Mouse (Mus musculus) forebrain, embryonic 16.5 days (tissue): ENCODE measurements at regions not wholly inside any gene's neighbourhood (a gene's known extent, or its start where the extent isn't known, plus 50 kb on each side); places are given as distances from the start of the nearest gene placed in this dataset.

Experiments used
- ATAC-seq: fragments of 200-750 bp; cut with Nextera tagmentation; 2 replicates; pipeline ENCODE4 v1.8.0; 2017; ENCODE audit warnings: mild to moderate bottlenecking, moderate library complexity
- H3K27ac ChIP-seq: fragments of 300-500 bp; sonication (generic); 2 replicates; pipeline ENCODE4 v1.5.1; 2014; ENCODE audit warnings: low read length, control low read depth
- H3K27me3 ChIP-seq: fragments of 300-500 bp; sonication (generic); replicated peaks from 2 replicates; pipeline ENCODE4 v1.6.1; 2014; ENCODE audit warnings: low read length; ENCODE audit not compliant: control insufficient read depth, insufficient read depth
- H3K36me3 ChIP-seq: fragments of 300-500 bp; sonication (generic); 2 replicates; pipeline ENCODE4 v1.6.1; 2014; ENCODE audit not compliant: control insufficient read depth, insufficient read depth
- H3K4me1 ChIP-seq: fragments of 300-500 bp; sonication (generic); replicated peaks from 2 replicates; pipeline ENCODE4 v1.6.1; 2014; ENCODE audit warnings: low read length; ENCODE audit not compliant: control insufficient read depth, insufficient read depth
- H3K4me2 ChIP-seq: fragments of 300-500 bp; sonication (generic); 2 replicates; pipeline ENCODE4 v1.6.1; 2014; ENCODE audit warnings: mild to moderate bottlenecking, low read length, control low read depth
- H3K4me3 ChIP-seq: fragments of 300-500 bp; sonication (generic); replicated peaks from 2 replicates; pipeline ENCODE4 v1.5.1; 2014; ENCODE audit warnings: mild to moderate bottlenecking, low read length, control low read depth
- H3K9ac ChIP-seq: fragments of 300-500 bp; sonication (generic); replicated peaks from 2 replicates; pipeline ENCODE4 v1.6.1; 2014; ENCODE audit warnings: low read depth, low read length, control low read depth
- H3K9me3 ChIP-seq: fragments of 300-500 bp; sonication (generic); 2 replicates; pipeline ENCODE4 v1.6.1; 2016; ENCODE audit warnings: low read length; ENCODE audit not compliant: control insufficient read depth
- WGBS: fragments of 180-500 bp; shearing (Covaris S2); extraction: QIAGEN DNeasy Blood & Tissue Kit; methylation state at CpG from one replicate; pipeline ENCODE4 v1.1.7; 2014; 5-methylcytosine and 5-hydroxymethylcytosine counted together

DNA sequence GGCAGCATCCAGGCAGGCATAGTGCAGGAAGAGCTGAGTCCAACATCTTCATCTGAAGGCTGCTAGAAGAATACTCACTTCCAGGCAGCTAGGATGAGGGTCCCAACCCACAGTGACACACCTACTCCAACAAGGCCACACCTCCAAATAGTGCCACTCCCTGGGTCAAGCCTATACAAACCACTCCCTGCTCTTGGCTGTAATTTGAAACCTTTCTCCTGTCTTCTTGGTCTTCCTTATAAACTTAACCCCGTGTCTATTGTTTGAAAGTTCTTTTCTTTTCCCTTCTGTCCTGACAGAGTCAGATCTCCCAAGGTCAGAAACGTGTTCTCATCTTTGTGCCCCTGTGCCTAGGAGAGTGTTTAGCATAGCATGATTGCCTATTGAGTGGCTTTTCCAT lies 311.2 kb downstream of the Adgrl2 start:
- Histone ChIP-seq H3K4me2 (no peak overlapping the region), H3K27me3 (no peaks in the 10 kb centered on the region), H3K27ac (no peak overlapping the region), H3K9ac (no peak overlapping the region), H3K4me3 (no peak overlapping the region), H3K9me3 (no peaks in the 10 kb centered on the region), H3K36me3 (no peaks in the 10 kb centered on the region), H3K4me1 (no peaks in the 10 kb centered on the region; the same call in none of the 2 replicates)
- WGBS: 47% methylated on average over 2 of the region's 2 CpGs
- ATAC-seq: no peak

DNA sequence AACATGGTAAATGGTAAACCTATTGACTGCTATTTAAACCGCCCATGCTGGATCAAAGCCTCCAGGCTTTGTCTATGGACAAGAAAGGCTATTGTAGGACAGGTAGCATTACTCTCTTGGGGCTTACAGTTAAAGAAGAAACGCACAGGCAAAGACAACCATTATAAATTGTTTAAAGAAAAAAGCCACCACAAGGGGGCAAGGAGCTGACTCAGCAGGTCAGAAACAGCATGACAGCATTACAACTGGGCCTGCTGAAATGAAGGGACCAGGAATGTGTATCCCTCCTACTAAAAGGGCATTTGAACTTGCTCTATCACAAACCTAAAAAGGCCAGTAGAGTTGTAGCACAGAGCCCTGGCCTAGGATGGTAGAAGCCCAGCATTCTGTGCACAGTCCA lies 314.3 kb downstream of the Adgrl2 start:
- no peaks in the 10 kb centered on the region for H3K27me3 ChIP-seq
- no peak overlapping the region for H3K9ac ChIP-seq
- no peak overlapping the region for H3K4me2 ChIP-seq
- no peaks in the 10 kb centered on the region for H3K4me1 ChIP-seq
- no peak for ATAC-seq
- no peak overlapping the region for H3K4me3 ChIP-seq
- 57% methylated on average over 2 of the region's 2 CpGs for WGBS
- no peaks in the 10 kb centered on the region for H3K9me3 ChIP-seq
- H3K36me3 ChIP-seq: no peaks in the 10 kb centered on the region
- H3K27ac ChIP-seq: no peak overlapping the region

DNA sequence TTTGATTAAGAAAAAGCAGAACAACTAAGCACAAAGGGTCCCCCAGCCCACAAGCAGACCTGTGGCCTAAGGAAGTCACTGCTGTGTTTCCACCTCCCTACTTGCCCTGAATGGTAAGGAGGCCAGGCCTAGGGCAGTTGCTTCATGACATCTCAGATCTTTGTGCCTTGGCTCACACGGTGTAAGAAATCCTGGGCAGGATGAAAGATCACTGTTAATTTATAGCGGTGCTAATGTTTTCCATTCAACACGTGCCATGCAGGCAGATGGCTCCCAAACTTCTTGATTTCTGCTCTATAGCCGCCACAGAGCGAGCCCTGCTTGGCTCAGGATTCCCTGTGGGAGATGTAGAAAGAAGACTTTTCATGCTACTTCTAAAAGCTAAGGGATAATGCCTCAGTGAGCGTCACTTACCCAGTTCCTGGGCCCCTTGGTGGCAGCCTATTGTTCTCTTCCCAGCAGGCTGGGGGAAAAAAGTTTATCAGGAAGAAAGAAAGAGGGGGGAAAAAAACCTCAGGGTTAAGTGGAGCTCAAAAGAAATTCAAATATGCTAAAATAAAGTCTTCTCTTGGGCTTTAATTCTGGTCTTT lies 327.4 kb downstream of the Adgrl2 start:
- Histone ChIP-seq H3K4me3 (no peak overlapping the region), H3K27ac (no peak overlapping the region), H3K4me2 (no peak overlapping the region), H3K4me1 (no peaks in the 10 kb centered on the region), H3K9me3 (peaks cover 5% of the 10 kb centered on the region; the same call in 1 of the 2 replicates), H3K36me3 (no peaks in the 10 kb centered on the region), H3K27me3 (no peaks in the 10 kb centered on the region), H3K9ac (no peak overlapping the region)
- no peak for ATAC-seq
- 7% methylated on average over 6 of the region's 6 CpGs for WGBS

DNA sequence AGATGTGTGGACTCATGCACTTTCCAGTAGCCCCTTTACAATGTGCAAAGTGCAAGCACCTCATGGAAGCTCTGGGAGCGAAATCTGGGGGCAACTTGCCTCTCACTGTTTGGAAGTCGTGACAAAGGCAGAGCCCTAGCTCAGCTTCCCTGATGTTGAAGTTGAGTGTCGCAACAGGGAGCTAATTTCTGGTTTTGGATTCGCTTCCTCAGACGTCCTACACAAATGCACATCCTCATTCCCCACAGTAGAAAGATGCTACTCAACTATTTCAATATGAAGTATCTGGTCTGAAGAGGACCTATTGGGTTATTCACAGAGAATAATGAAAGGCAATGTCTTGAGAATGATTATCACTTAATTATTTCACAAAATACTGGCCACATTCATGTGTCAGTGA lies 331.3 kb downstream of the Adgrl2 start:
- Histone ChIP-seq H3K4me1 (no peaks in the 10 kb centered on the region), H3K36me3 (no peaks in the 10 kb centered on the region), H3K4me2 (no peak overlapping the region), H3K9ac (no peak overlapping the region), H3K4me3 (no peak overlapping the region), H3K27me3 (no peaks in the 10 kb centered on the region), H3K27ac (no peak overlapping the region), H3K9me3 (no peaks in the 10 kb centered on the region)
- 95% methylated on average over 5 of the region's 5 CpGs for WGBS
- ATAC-seq: no peak

DNA sequence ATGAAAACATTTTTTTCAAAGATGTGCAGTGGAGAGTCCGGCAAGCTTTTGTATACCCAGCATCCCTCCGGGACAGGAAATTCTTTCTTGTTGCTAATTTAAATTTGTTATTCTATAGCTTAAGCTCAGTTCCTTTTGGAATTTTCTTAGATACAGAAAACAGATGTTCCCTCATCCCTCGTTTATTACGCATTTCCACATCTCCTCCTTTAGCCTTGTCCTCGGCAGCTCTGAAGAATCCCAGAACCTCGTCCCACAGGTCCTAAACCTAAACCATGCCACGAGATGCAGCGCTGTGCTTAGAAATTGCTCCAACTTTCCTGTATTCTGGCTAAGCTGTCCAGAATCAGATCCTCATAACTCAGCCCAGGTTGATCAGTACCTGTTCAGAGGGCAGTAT lies 332.0 kb downstream of the Adgrl2 start:
- no peaks in the 10 kb centered on the region for H3K36me3 ChIP-seq
- no peak overlapping the region for H3K4me3 ChIP-seq
- no peaks in the 10 kb centered on the region for H3K9me3 ChIP-seq
- no peak overlapping the region for H3K27ac ChIP-seq
- no peak for ATAC-seq
- no peak overlapping the region for H3K4me2 ChIP-seq
- WGBS: 89% methylated on average over 8 of the region's 8 CpGs
- no peaks in the 10 kb centered on the region for H3K27me3 ChIP-seq
- H3K4me1 ChIP-seq: no peaks in the 10 kb centered on the region
- no peak overlapping the region for H3K9ac ChIP-seq

DNA sequence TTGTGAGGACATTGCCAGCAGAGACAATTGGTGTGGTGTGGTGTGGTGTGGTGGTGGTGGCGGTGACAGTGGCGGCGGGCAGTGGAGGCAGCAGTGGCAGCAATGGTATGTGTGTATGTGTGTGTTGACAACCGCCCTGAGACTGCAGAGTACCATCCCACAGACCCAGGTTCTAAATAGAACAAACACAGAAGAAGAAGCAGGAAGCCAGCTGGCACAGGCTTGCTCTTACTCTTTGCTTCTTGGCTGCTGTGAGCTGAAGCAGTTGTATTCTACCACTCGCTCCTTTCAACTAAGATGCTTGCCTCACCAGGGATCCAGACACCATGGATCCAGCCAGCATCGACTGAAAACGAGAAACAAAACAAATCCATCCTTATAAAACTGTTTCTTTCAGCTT lies 334.2 kb downstream of the Adgrl2 start:
- WGBS: 79% methylated on average over 7 of the region's 7 CpGs
- Histone ChIP-seq H3K9me3 (no peaks in the 10 kb centered on the region), H3K4me1 (no peaks in the 10 kb centered on the region), H3K4me2 (no peak overlapping the region), H3K4me3 (no peak overlapping the region), H3K36me3 (no peaks in the 10 kb centered on the region), H3K9ac (no peak overlapping the region), H3K27me3 (no peaks in the 10 kb centered on the region), H3K27ac (no peak overlapping the region)
- ATAC-seq: no peak

DNA sequence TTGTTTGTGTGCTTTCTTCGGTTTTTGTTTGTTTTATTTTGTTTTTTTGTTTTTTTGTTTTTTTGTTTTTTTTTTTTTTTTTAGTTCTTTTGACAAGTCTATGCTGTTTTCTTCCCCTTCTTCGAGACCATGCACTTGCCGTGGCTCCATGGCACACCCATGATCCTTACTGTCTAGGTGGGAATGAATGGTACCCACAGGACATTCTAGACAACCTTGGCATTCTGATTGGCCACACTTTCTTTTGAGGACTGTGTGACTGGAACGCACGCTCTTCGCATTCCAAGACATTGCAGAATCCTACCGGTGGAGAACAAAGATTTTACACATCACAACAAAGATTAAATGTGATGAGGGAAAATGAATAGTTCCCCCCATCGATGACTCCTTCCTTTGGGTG lies 340.1 kb downstream of the Adgrl2 start:
- Histone ChIP-seq H3K4me2 (no peak overlapping the region), H3K9ac (no peak overlapping the region), H3K4me1 (no peaks in the 10 kb centered on the region), H3K9me3 (no peaks in the 10 kb centered on the region), H3K27ac (no peak overlapping the region), H3K36me3 (no peaks in the 10 kb centered on the region), H3K4me3 (no peak overlapping the region), H3K27me3 (no peaks in the 10 kb centered on the region)
- 77% methylated on average over 8 of the region's 8 CpGs for WGBS
- no peak for ATAC-seq

DNA sequence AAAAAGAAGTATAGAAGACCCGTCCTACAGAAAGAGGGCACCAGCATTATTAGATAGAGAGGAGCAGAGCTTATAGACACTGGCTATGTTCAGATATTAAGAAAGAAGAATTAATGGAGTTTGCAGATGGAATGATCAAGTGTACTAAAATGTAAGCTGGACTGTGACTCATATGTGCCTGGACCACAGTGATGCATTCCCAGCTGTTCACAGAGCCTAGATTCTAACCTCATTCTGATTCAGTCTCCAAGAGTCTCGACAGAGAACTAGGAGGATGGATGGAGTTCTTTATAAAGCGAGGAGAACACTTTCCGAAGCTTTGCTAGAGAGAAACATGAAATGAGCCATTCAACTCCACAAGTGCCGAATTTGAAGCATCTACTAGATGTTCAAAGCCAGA lies 345.4 kb downstream of the Adgrl2 start:
- no peaks in the 10 kb centered on the region for H3K36me3 ChIP-seq
- no peak overlapping the region for H3K9ac ChIP-seq
- no peak overlapping the region for H3K4me2 ChIP-seq
- no peaks in the 10 kb centered on the region for H3K27me3 ChIP-seq
- WGBS: 95% methylated on average over 5 of the region's 5 CpGs
- no peak for ATAC-seq
- no peak overlapping the region for H3K4me3 ChIP-seq
- no peak overlapping the region for H3K27ac ChIP-seq
- no peaks in the 10 kb centered on the region for H3K9me3 ChIP-seq
- no peaks in the 10 kb centered on the region for H3K4me1 ChIP-seq

DNA sequence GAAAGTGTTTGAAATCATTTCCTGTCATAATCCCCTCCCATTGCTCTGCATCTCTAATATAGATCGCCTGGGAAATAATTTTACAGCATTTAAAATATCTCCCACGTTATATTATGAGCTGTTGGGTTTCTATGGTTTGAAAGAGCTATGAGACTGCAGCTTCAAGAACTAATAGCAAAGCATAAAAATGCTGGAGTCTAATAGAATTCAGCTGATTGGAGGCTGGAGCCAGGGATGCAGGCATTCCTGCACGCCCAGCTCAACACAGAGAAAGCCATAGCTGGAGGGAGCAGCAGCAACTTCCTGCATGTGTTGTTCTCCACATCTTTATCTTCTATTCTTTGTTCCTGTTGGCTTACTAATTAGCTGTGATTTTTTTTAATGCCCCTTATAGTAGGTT lies 348.8 kb downstream of the Adgrl2 start:
- 48% methylated on average over 3 of the region's 3 CpGs for WGBS
- H3K27me3 ChIP-seq: no peaks in the 10 kb centered on the region
- no peak for ATAC-seq
- no peak overlapping the region for H3K4me2 ChIP-seq
- no peak overlapping the region for H3K4me3 ChIP-seq
- H3K9ac ChIP-seq: no peak overlapping the region
- H3K27ac ChIP-seq: no peak overlapping the region
- no peaks in the 10 kb centered on the region for H3K36me3 ChIP-seq
- no peaks in the 10 kb centered on the region for H3K9me3 ChIP-seq
- H3K4me1 ChIP-seq: no peaks in the 10 kb centered on the region

DNA sequence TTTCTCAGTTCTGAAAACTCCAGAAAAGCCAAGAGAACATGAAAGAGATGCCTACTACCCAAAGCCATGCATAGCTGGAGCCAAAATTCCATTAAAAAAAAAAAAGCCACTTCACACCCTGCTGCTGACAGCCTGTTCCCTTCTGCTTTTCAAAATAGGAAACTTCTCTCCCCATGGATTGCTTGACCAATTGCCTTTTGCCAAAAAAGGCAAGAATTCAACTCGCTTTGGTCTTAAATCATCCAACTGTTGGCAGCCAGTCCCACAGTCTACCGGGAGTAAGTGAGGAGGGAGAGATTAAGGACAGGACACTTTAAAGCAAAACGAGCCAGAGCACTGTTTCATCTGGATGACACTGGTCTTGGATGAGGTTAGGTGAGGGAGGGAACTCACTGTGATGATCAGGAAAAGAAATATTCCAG lies 349.7 kb downstream of the Adgrl2 start:
- Histone ChIP-seq H3K4me1 (no peaks in the 10 kb centered on the region), H3K4me2 (no peak overlapping the region), H3K27ac (no peak overlapping the region), H3K36me3 (no peaks in the 10 kb centered on the region), H3K4me3 (no peak overlapping the region), H3K9ac (no peak overlapping the region), H3K27me3 (no peaks in the 10 kb centered on the region), H3K9me3 (no peaks in the 10 kb centered on the region)
- no peak for ATAC-seq
- 58% methylated on average over 3 of the region's 3 CpGs for WGBS
